Mouse (Mus musculus): ENCODE measurements around the gene Psmb3. TPM values are rescaled to one million over a fixed set of nuclear protein-coding genes. Genes with fewer than 3 reads are reported as not detected.

The Psmb3 gene
- 368 and 390 TPM in 2 replicates for polyA plus RNA-seq (2012; rRNA removed)

GRCm38 (mm10) chr11:97703039-97703826 lies at the start of gene Psmb3:
Gene Psmb3 (plus strand): TSS chr11:97703399.

GRCm38 (mm10) chr11:97662893-97663527 lies 40.2 kb upstream of the Psmb3 start, which contains the start of gene Mllt6:
Gene Mllt6 (plus strand): TSS chr11:97663414.

GRCm38 (mm10) chr11:97685613-97686321 lies 17.4 kb upstream of the Psmb3 start, which contains the start of gene Cisd3:
Gene Cisd3 (plus strand): TSS chr11:97685826.

GRCm38 (mm10) chr11:97700003-97700745 lies 3.0 kb upstream of the Psmb3 start, which contains the start of gene Pcgf2:
Gene Pcgf2 (minus strand): TSS chr11:97700497.

GRCm38 (mm10) chr11:97744063-97744717 lies 41.0 kb downstream of the Psmb3 start, which contains the start of gene Pip4k2b:
Gene Pip4k2b (minus strand): TSS chr11:97744704.

Other genes starting within 250 kb of the Psmb3 start
- 0.13 and 0.14 TPM in 2 replicates for gene 4933428G20Rik, start 203.1 kb upstream of the Psmb3 start, polyA plus RNA-seq (2012; rRNA removed)
- gene Srcin1, start 127.2 kb upstream of the Psmb3 start, polyA plus RNA-seq (2012; rRNA removed), result 43.7 and 46.2 TPM in 2 replicates
- 7.0 and 8.6 TPM in 2 replicates for gene Epop, start 73.7 kb upstream of the Psmb3 start, polyA plus RNA-seq (2012; rRNA removed)
- 37.3 and 40.5 TPM in 2 replicates for gene Mllt6, start 40.0 kb upstream of the Psmb3 start, polyA plus RNA-seq (2012; rRNA removed)
- gene Cisd3, start 17.6 kb upstream of the Psmb3 start, polyA plus RNA-seq (2012; rRNA removed), result 11.5 and 16.3 TPM in 2 replicates
- 168 TPM in 2 replicates for gene Pcgf2, start 2.9 kb upstream of the Psmb3 start, polyA plus RNA-seq (2012; rRNA removed)
- 61.3 and 61.4 TPM in 2 replicates for gene Pip4k2b, start 41.3 kb downstream of the Psmb3 start, polyA plus RNA-seq (2012; rRNA removed)
- 20.4 and 21.1 TPM in 2 replicates for gene Cwc25, start 63.2 kb downstream of the Psmb3 start, polyA plus RNA-seq (2012; rRNA removed)
- 0.66 and 1.1 TPM in 2 replicates for gene 1700001P01Rik, start 72.5 kb downstream of the Psmb3 start, polyA plus RNA-seq (2012; rRNA removed)
- gene Rpl23, start 79.0 kb downstream of the Psmb3 start, polyA plus RNA-seq (2012; rRNA removed), result 719 and 817 TPM in 2 replicates
- 104 and 115 TPM in 2 replicates for gene Lasp1, start 95.6 kb downstream of the Psmb3 start, polyA plus RNA-seq (2012; rRNA removed)
- 25.7 and 26.0 TPM in 2 replicates for gene B230217C12Rik, start 137.4 kb downstream of the Psmb3 start, polyA plus RNA-seq (2012; rRNA removed)
- 0.99 and 1.0 TPM in 2 replicates for gene Fbxo47, start 180.8 kb downstream of the Psmb3 start, polyA plus RNA-seq (2012; rRNA removed)